Mouse (Mus musculus) hindbrain, postnatal 0 days (tissue): Measurements from ENCODE around the gene Trp53rkb. TPM values are rescaled to one million over a fixed set of nuclear protein-coding genes. Genes with fewer than 3 reads are reported as not detected.
A peak's percentile ranks its signal among the peaks of the same experiment; 100 is the strongest.
"Not testable (repeated sequence)": the region's sequence is repeated elsewhere in the genome, so short reads cannot be mapped to it uniquely, and the experiment has no call there.

Experiments
- ATAC-seq: fragments of 200-750 bp; cut with Nextera tagmentation; 2 replicates; pipeline ENCODE4 v1.8.0; 2017; ENCODE audit warnings: mild to moderate bottlenecking, moderate TSS enrichment, moderate library complexity
- DNase-seq: peaks from one replicate; pipeline ENCODE4 v3.0.0-alpha.2; 2015; ENCODE audit warnings: low spot score
- H3K27ac ChIP-seq: fragments of 300-500 bp; sonication (generic); 2 replicates; pipeline ENCODE4 v1.5.1; 2014; ENCODE audit warnings: mild to moderate bottlenecking
- H3K27me3 ChIP-seq: fragments of 300-500 bp; sonication (generic); 2 replicates; pipeline ENCODE4 v1.6.1; 2014; ENCODE audit warnings: low read length, mixed read lengths; ENCODE audit not compliant: insufficient read depth
- H3K36me3 ChIP-seq: fragments of 300-500 bp; sonication (generic); 2 replicates; pipeline ENCODE4 v1.6.1; 2014; ENCODE audit warnings: low read length, mixed read lengths; ENCODE audit not compliant: insufficient read depth
- H3K4me1 ChIP-seq: fragments of 300-500 bp; sonication (generic); 2 replicates; pipeline ENCODE4 v1.6.1; 2014; ENCODE audit warnings: antibody characterized with exemption, low read length, mixed read lengths; ENCODE audit not compliant: insufficient read depth
- H3K4me2 ChIP-seq: fragments of 300-500 bp; sonication (generic); 2 replicates; pipeline ENCODE4 v1.6.1; 2014; ENCODE audit warnings: low read depth, mild to moderate bottlenecking, low read length, moderate library complexity, mixed read lengths
- H3K4me3 ChIP-seq: fragments of 300-500 bp; sonication (generic); 2 replicates; pipeline ENCODE4 v1.5.1; 2014; ENCODE audit warnings: low read length
- H3K9ac ChIP-seq: fragments of 300-500 bp; sonication (generic); replicated peaks from 2 replicates; pipeline ENCODE4 v1.6.1; 2014; ENCODE audit warnings: mild to moderate bottlenecking, low read length, moderate library complexity, mixed read lengths
- H3K9me3 ChIP-seq: fragments of 300-500 bp; sonication (generic); 2 replicates; pipeline ENCODE4 v1.6.1; 2016; ENCODE audit warnings: low read length, mixed read lengths
- CTCF ChIP-seq: IDR thresholded peaks from 2 replicates; pipeline ENCODE4 v1.5.1; 2016; ENCODE audit warnings: antibody characterized with exemption, control low read depth, low read depth
- WGBS: fragments of 180-500 bp; shearing (Covaris S2); extraction: QIAGEN DNeasy Blood & Tissue Kit; methylation state at CpG from one replicate; pipeline ENCODE4 v1.1.7; 2014; 5-methylcytosine and 5-hydroxymethylcytosine counted together
- polyA plus RNA-seq: library from polyadenylated mRNA; unstranded; fragments of >200 nt; fragmentation: Nextera tagmentation; extraction: Ambion mirVana; gene quantifications from 2 replicates; pipeline ENCODE4 v1.2.1, GENCODE M21; 2015
- total RNA-seq: library from RNA; depleted of rRNA; stranded (reverse); fragments of >200 nt; gene quantifications from 2 replicates; pipeline ENCODE4 v1.2.3, GENCODE M21; 2014; rRNA removed

Trp53rkb gene
- total RNA-seq (6.4 and 11.3 TPM in 2 replicates), polyA plus RNA-seq (7.2 and 9.5 TPM in 2 replicates)

- ATAC-seq: peak; percentile 76
- peak within 1 kb of the TSS; percentile 80 for H3K27ac ChIP-seq
- DNase-seq: peak; percentile 67
- H3K4me3 ChIP-seq: peak within 1 kb of the TSS; percentile 72
- peaks cover 4% of the 10 kb centered on the region; the same call in 1 of the 2 replicates for H3K4me1 ChIP-seq
- H3K9ac ChIP-seq: peak within 1 kb of the TSS; percentile 67
- peaks cover 8% of the 10 kb centered on the region; the same call in 1 of the 2 replicates for H3K36me3 ChIP-seq
- no peak for TF ChIP-seq CTCF
- WGBS: 22% methylated on average over 5 of the region's 5 CpGs
- no peaks in the 10 kb centered on the region for H3K27me3 ChIP-seq
- no peaks in the 10 kb centered on the region for H3K9me3 ChIP-seq
- H3K4me2 ChIP-seq: peak within 1 kb of the TSS; percentile 59
Observed at GRCm38 (mm10) chr2:166792355-166792754, at the start of gene Trp53rkb. TSS of gene Trp53rkb (plus strand) at chr2:166792531.

DNA sequence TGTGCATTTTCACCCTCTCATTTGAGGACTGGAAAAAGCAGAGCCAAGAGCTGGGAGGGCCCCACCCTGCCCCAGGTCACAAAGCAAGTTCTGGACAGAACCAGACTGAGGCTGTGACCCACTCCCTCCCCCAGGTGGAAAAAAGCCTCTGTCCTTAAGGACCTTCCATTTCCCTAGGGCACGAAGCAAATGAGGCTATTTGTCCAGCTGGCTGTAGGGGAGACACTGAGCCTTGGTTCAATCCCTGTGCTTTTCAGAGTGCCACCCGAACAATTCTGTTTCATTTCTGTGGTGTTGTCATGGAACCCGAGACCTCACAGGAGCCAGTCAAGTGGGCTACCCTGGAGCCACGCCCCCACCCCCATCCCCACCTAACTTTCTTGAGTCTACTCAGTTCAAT is 48.8 kb upstream of the Trp53rkb start:
- no peak overlapping the region for H3K27ac ChIP-seq
- H3K4me3 ChIP-seq: no peak overlapping the region
- H3K36me3 ChIP-seq: no peaks in the 10 kb centered on the region
- H3K27me3 ChIP-seq: no peaks in the 10 kb centered on the region
- ATAC-seq: no peak
- no peaks in the 10 kb centered on the region for H3K9me3 ChIP-seq
- H3K9ac ChIP-seq: no peak overlapping the region
- no peak for TF ChIP-seq CTCF
- no peaks in the 10 kb centered on the region for H3K4me1 ChIP-seq
- DNase-seq: no peak
- H3K4me2 ChIP-seq: no peak overlapping the region
- 36% methylated on average over 4 of the region's 4 CpGs for WGBS

- 58% methylated on average over 7 of the region's 7 CpGs for WGBS
- Histone ChIP-seq H3K4me3 (no peak overlapping the region), H3K9me3 (no peaks in the 10 kb centered on the region), H3K9ac (no peak overlapping the region), H3K36me3 (no peaks in the 10 kb centered on the region), H3K27ac (no peak overlapping the region), H3K27me3 (no peaks in the 10 kb centered on the region), H3K4me1 (no peaks in the 10 kb centered on the region), H3K4me2 (no peak overlapping the region)
- ATAC-seq (no peak), DNase-seq (no peak)
- no peak for TF ChIP-seq CTCF
Observed at GRCm38 (mm10) chr2:166744433-166744832, 47.9 kb upstream of the Trp53rkb start.

DNA sequence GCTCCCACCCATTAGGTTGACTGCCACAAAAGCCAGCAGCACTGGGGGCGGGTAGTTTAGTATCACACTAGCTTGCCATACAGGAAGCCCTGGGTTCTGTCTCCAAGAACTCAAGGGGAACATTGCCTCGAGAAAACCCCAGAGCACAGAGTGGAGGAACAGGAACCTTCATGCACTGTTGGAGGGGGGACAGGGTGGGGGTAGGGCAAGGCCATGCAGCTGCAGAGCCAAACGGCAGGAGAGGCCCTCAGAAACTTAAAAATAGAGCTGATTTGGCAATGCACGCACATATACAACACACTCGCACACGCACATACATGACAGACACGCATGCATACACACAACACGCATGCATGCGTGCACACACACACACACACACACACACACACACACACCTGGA is 46.5 kb upstream of the Trp53rkb start:
- WGBS: 84% methylated on average over 9 of the region's 9 CpGs

DNA sequence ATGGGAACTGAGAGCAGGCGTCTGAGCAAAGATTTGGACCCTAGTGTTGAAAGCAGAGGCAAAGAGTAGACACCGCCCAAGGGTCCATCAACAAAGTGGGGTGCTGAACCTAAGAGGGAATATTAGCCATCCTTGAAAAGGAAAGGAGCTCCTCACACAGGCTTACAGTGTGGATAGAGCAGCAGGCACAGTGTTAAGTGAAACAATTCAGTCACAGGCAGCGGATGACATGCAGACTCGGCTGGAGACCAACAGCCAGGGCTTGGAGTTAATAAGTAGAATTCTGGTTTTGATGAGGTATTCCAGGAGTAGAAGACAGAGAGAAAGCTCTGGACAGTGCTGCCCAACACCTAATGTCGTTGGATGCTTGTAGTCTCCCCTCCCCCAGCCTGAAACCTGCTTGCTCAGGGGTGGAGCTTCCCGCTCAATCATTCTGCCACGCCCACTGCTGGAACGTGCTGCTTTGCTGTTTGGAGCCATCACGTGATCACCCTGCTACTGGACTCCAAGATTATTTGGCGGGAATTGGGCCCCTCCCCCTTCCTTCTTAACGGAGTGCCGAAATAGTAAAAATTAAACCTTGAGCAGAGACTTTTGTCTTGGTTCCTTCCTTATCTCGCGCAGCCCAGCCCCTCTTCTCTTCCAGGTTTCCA is 45.9 kb upstream of the Trp53rkb start:
- H3K27me3 ChIP-seq, ATAC-seq, H3K4me1 ChIP-seq, H3K4me2 ChIP-seq, H3K36me3 ChIP-seq, H3K4me3 ChIP-seq, DNase-seq, H3K27ac ChIP-seq, H3K9me3 ChIP-seq, H3K9ac ChIP-seq: not testable (repeated sequence)
- WGBS: 60% methylated on average over 14 of the region's 14 CpGs

More for the DNA sequence above, 46.5 kb upstream of the Trp53rkb start:
- Histone ChIP-seq H3K9me3 (no peaks in the 10 kb centered on the region), H3K9ac (no peak overlapping the region), H3K4me3 (no peak overlapping the region), H3K4me1 (no peaks in the 10 kb centered on the region), H3K27ac (no peak overlapping the region), H3K4me2 (no peak overlapping the region), H3K36me3 (no peaks in the 10 kb centered on the region), H3K27me3 (no peaks in the 10 kb centered on the region)
- ATAC-seq (no peak), DNase-seq (no peak)
- TF ChIP-seq CTCF: no peak

DNA sequence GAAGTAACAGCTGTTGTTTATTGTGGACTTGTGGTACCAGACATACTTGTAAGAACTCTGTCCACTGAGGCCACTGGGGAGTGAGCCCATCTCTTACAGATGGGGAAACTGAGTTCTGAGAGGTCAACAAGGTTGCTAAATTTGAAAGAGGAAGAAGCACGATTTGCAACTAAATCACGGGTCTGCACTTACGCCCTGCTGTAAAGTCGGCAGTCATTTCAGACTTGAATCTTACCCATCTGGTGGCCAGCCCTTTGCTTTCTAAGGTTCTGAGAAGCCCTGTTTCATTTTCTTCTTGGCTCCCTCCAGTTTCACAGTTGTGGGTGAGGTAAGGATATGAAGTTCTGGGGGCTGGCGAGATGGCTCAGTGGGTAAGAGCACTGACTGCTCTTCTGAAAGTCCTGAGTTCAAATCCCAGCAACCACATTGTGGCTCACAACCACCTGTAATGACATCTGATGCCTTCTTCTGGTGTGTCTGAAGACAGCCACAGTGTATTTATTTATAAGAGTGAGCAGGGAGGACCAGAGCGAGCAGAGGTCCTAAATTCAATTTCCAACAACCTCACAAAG is 41.6 kb upstream of the Trp53rkb start:
- no peak for TF ChIP-seq CTCF
- Histone ChIP-seq H3K27ac (no peak overlapping the region), H3K27me3 (no peaks in the 10 kb centered on the region), H3K4me2 (no peak overlapping the region), H3K9ac (no peak overlapping the region), H3K4me3 (no peak overlapping the region), H3K9me3 (no peaks in the 10 kb centered on the region), H3K4me1 (no peaks in the 10 kb centered on the region), H3K36me3 (no peaks in the 10 kb centered on the region)
- 93% methylated on average over 6 of the region's 6 CpGs for WGBS
- ATAC-seq (no peak), DNase-seq (no peak)

GRCm38 (mm10) chr2:166754194-166754593 is 38.1 kb upstream of the Trp53rkb start:
- DNase-seq (no peak), ATAC-seq (no peak)
- 76% methylated on average over 4 of the region's 4 CpGs for WGBS
- Histone ChIP-seq H3K27ac (no peak overlapping the region), H3K4me3 (no peak overlapping the region), H3K36me3 (no peaks in the 10 kb centered on the region), H3K9me3 (no peaks in the 10 kb centered on the region), H3K4me2 (no peak overlapping the region), H3K9ac (no peak overlapping the region), H3K27me3 (no peaks in the 10 kb centered on the region), H3K4me1 (no peaks in the 10 kb centered on the region)
- no peak for TF ChIP-seq CTCF
